Mouse (Mus musculus): ENCODE data around the gene Bcas1. TPM values are rescaled to one million over a fixed set of nuclear protein-coding genes. Genes with fewer than 3 reads are reported as not detected.

The Bcas1 gene
- polyA plus RNA-seq, 1 experiment from 2014 or later, result 0.58 TPM

- ATAC-seq (replicated peaks; ENCODE audit: low FRiP score), result no peak
- Histone ChIP-seq H3K4me3 (replicated peaks) (no peak overlapping the region), H3K27ac (no peak overlapping the region), H3K36me3 (no peaks in the 10 kb centered on the region), H3K9me3 (replicated peaks) (no peaks in the 10 kb centered on the region), H3K4me1 (peaks cover 16% of the 10 kb centered on the region), H3K4me2 (no peak overlapping the region), H3K27me3 (no peaks in the 10 kb centered on the region), H3K9ac (no peak overlapping the region)
- 81% methylated on average over 7 of the region's 7 CpGs for WGBS
Measured at GRCm38 (mm10) chr2:170303595-170303994, 124.0 kb downstream of the Bcas1 start.

DNA sequence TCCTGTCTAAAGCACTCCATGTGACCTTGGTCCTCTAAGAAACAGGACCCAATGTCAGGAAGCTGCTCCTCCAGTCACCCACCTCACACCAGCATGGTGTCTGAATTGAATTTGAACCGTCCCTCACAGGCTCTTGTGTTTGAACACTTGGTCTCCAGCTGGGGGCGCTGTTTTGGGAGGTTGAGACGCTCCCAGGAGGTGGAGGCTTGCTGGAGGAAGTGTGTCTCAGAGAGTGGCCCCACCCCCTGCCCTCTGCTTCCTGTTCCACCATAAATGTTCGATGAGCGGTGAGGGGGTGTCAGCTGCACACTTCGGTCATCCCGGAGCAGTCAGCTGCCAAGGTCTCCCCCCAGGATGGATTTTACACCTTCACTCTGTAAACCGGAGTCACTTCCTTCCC is 124.8 kb downstream of the Bcas1 start:
- Histone ChIP-seq H3K9ac (no peak overlapping the region), H3K27me3 (no peaks in the 10 kb centered on the region), H3K27ac (no peak overlapping the region), H3K4me1 (peaks cover 9% of the 10 kb centered on the region), H3K4me3 (replicated peaks) (no peak overlapping the region), H3K36me3 (no peaks in the 10 kb centered on the region), H3K4me2 (no peak overlapping the region), H3K9me3 (replicated peaks) (no peaks in the 10 kb centered on the region)
- WGBS, result 84% methylated on average over 8 of the region's 8 CpGs
- no peak for ATAC-seq (replicated peaks; ENCODE audit: low FRiP score)

Other genes with a start within 250 kb of the Bcas1 start
- gene Pfdn4, start 68.6 kb upstream of the Bcas1 start, polyA plus RNA-seq (2015; fragmentation: Nextera tagmentation; extraction: Ambion mirVana), result 77.8 and 103 TPM in 2 replicates
- 1.7 and 1.8 TPM in 2 replicates for gene Cyp24a1, start 69.3 kb upstream of the Bcas1 start, polyA plus RNA-seq (2015; fragmentation: Nextera tagmentation; extraction: Ambion mirVana)
- gene 4930470P17Rik, start 174.2 kb upstream of the Bcas1 start, polyA plus RNA-seq (2015; fragmentation: Nextera tagmentation; extraction: Ambion mirVana), result not detected in 2 replicates